ENCODE assay signal across 9 mouse cellular contexts in genomic region chr10:74848372-74848771, GRCm38 (mm10).
DNase-seq lines count a peak whose midpoint lies in the region; ATAC-seq and TF ChIP-seq lines count a peak whose summit lies in the region.
"Had no signal": no experiment of that assay in that cellular context is flagged by ENCODE, and none has a peak within 500 bp of the region (broad histone marks: within the 10 kb centered on the region; RNA-seq: fewer than 3 reads in every experiment).

No protein-coding gene starts in this region.

- no peak for ATAC-seq in heart, postnatal 0 days (ENCODE audit: insufficient read depth, low read depth)
- no peak for ATAC-seq in inflammation-experienced regulatory T-cells, adult 6 months

- WGBS in heart, postnatal 0 days: 9% methylated on average over 7 of the region's 7 CpGs
- WGBS in large intestine, adult 2 months: 14% methylated on average over 7 of the region's 7 CpGs
- WGBS in lung, adult 2 months: 9% methylated on average over 7 of the region's 7 CpGs

- no peak overlapping the region for H3K4me3 ChIP-seq in heart, postnatal 0 days (ENCODE audit: low read depth, low read length)
- no peak overlapping the region for H3K4me3 ChIP-seq in lung, adult 2 months (replicated peaks; ENCODE audit: extremely low read depth, low read depth, low read length)
- H3K4me3 ChIP-seq: stomach, embryonic 15.5 days had no signal

- H3K9me3 ChIP-seq in heart, postnatal 0 days (replicated peaks; ENCODE audit: control insufficient read depth, low read length): no peaks in the 10 kb centered on the region
- H3K9me3 ChIP-seq: stomach, embryonic 15.5 days had no signal

- H3K9ac ChIP-seq in heart, postnatal 0 days (replicated peaks; ENCODE audit: low read depth, low read length): no peak overlapping the region
- H3K9ac ChIP-seq: stomach, embryonic 15.5 days had no signal

- no peaks in the 10 kb centered on the region for H3K27me3 ChIP-seq in heart, postnatal 0 days (ENCODE audit: control insufficient read depth, insufficient read depth, low read length)
- H3K27me3 ChIP-seq: stomach, embryonic 15.5 days had no signal

- no peaks in the 10 kb centered on the region for H3K36me3 ChIP-seq in heart, postnatal 0 days (replicated peaks; ENCODE audit: control insufficient read depth, insufficient read depth, low read length)
- H3K36me3 ChIP-seq: stomach, embryonic 15.5 days had no signal

- H3K4me1 ChIP-seq in heart, postnatal 0 days (ENCODE audit: control insufficient read depth, insufficient read depth): no peaks in the 10 kb centered on the region
- no peaks in the 10 kb centered on the region for H3K4me1 ChIP-seq in lung, adult 2 months (ENCODE audit: control insufficient read depth, insufficient read depth, low read length)
- H3K4me1 ChIP-seq: stomach, embryonic 15.5 days had no signal

- peak; percentile 9 for DNase-seq in CD4-positive helper T cell, adult 2 months (ENCODE audit: low read depth, low spot score)
- peak; percentile 87 for DNase-seq in adipocyte (ENCODE audit: low spot score)
- DNase-seq in embryo, embryonic 10.5 days (ENCODE audit: low spot score): peak; percentile 92
- DNase-seq in heart, postnatal 0 days (ENCODE audit: low spot score): peak; percentile 54
- DNase-seq in large intestine, adult 2 months (ENCODE audit: low read depth, low spot score): peak; percentile 0
- peak; percentile 21 for DNase-seq in lung, adult 2 months
- DNase-seq in retina, adult 2 months (ENCODE audit: low read depth, low spot score): peak; percentile 42

- no peak overlapping the region for H3K4me2 ChIP-seq in heart, postnatal 0 days (ENCODE audit: low read depth, low read length)
- H3K4me2 ChIP-seq: stomach, embryonic 15.5 days had no signal

- no peak overlapping the region for H3K27ac ChIP-seq in heart, postnatal 0 days (ENCODE audit: low read depth)
- H3K27ac ChIP-seq: stomach, embryonic 15.5 days had no signal

- peak; percentile 73 for TF ChIP-seq CTCF in heart, postnatal 0 days (IDR thresholded peaks at IDR 0.05; ENCODE audit: low read depth)
- no peak for TF ChIP-seq CTCF in lung, adult 2 months (IDR thresholded peaks at IDR 0.05; ENCODE audit: insufficient read depth, low read length)

- no peak for TF ChIP-seq EP300 in heart, postnatal 0 days (IDR thresholded peaks at IDR 0.05; ENCODE audit: low read depth)

- no peak for TF ChIP-seq POLR2A in lung, adult 2 months (IDR thresholded peaks at IDR 0.05; ENCODE audit: borderline replicate concordance, extremely low read depth, low read depth, low read length)

Comparison
In these comparisons a context has a peak if more than half of its experiments do, and no peak if none do; other contexts are left out.
1. DNase-seq: peak in every context shown above with its lines; median percentile 92 in embryo, embryonic 10.5 days; 87 in adipocyte; 54 in heart, postnatal 0 days; 42 in retina, adult 2 months; 21 in lung, adult 2 months; 9 in CD4-positive helper T cell, adult 2 months; 0 in large intestine, adult 2 months.